Mouse (Mus musculus) intestine, embryonic 14.5 days (tissue): ENCODE results near the gene Slc50a1. TPM values are rescaled to one million over a fixed set of nuclear protein-coding genes. Genes with fewer than 3 reads are reported as not detected.

ENCODE experiments used
- ATAC-seq: fragments of 200-750 bp; cut with Nextera tagmentation; replicated peaks from 2 replicates; pipeline ENCODE4 v1.8.0; 2017; ENCODE audit warnings: low read depth, moderate number of reproducible peaks, moderate TSS enrichment, moderate library complexity; ENCODE audit not compliant: low FRiP score, low TSS enrichment
- DNase-seq: peaks from one replicate; pipeline ENCODE4 v3.0.0-alpha.2; 2018; ENCODE audit warnings: low spot score
- H3K27ac ChIP-seq: fragments of 300-500 bp; sonication (generic); 2 replicates; pipeline ENCODE4 v1.5.1; 2014; ENCODE audit warnings: low read depth, mild to moderate bottlenecking, control low read depth
- H3K27me3 ChIP-seq: fragments of 300-500 bp; sonication (generic); replicated peaks from 2 replicates; pipeline ENCODE4 v1.6.1; 2014; ENCODE audit warnings: low read length, control low read depth; ENCODE audit not compliant: control insufficient read depth, insufficient read depth
- H3K36me3 ChIP-seq: fragments of 300-500 bp; sonication (generic); 2 replicates; pipeline ENCODE4 v1.6.1; 2014; ENCODE audit warnings: low read length, control low read depth; ENCODE audit not compliant: control insufficient read depth, insufficient read depth
- H3K4me1 ChIP-seq: fragments of 300-500 bp; sonication (generic); replicated peaks from 2 replicates; pipeline ENCODE4 v1.6.1; 2014; ENCODE audit warnings: low read length, control low read depth, mixed read lengths; ENCODE audit not compliant: control insufficient read depth, insufficient read depth
- H3K4me2 ChIP-seq: fragments of 300-500 bp; sonication (generic); 2 replicates; pipeline ENCODE4 v1.6.1; 2014; ENCODE audit warnings: low read length
- H3K4me3 ChIP-seq: fragments of 300-500 bp; sonication (generic); 2 replicates; pipeline ENCODE4 v1.5.1; 2014; ENCODE audit warnings: low read depth, low read length, control low read depth, mixed read lengths
- H3K9ac ChIP-seq: fragments of 300-500 bp; sonication (generic); 2 replicates; pipeline ENCODE4 v1.6.1; 2014; ENCODE audit warnings: mild to moderate bottlenecking, low read length
- H3K9me3 ChIP-seq: fragments of 300-500 bp; sonication (generic); 2 replicates; pipeline ENCODE4 v1.6.1; 2016; ENCODE audit warnings: low read length, control low read depth; ENCODE audit not compliant: control insufficient read depth
- WGBS: fragments of 180-500 bp; shearing (Covaris S2); extraction: QIAGEN DNeasy Blood & Tissue Kit; methylation state at CpG from one replicate; pipeline ENCODE4 v1.1.7; 2014; 5-methylcytosine and 5-hydroxymethylcytosine counted together
- polyA plus RNA-seq: library from polyadenylated mRNA; unstranded; fragments of >200 nt; fragmentation: Nextera tagmentation; extraction: Ambion mirVana; gene quantifications from 2 replicates; pipeline ENCODE4 v1.2.1, GENCODE M21; 2014

Slc50a1 gene
- polyA plus RNA-seq, 1 experiment from 2014 or later = 64.7 TPM

- Histone ChIP-seq H3K4me2 (peak within 1 kb of the TSS; percentile 52), H3K4me1 (peaks cover 25% of the 10 kb centered on the region), H3K27ac (no peak within 1 kb of the TSS), H3K36me3 (no peaks in the 10 kb centered on the region), H3K9me3 (no peaks in the 10 kb centered on the region), H3K27me3 (0 out of 2 replicates have a peak, but pooled peaks cover 4% of the 10 kb centered on the region), H3K4me3 (peak within 1 kb of the TSS; percentile 28), H3K9ac (peak within 1 kb of the TSS; percentile 40; the same call in 1 of the 2 replicates)
- ATAC-seq (no peak), DNase-seq (no peak)
- WGBS = 20% methylated on average over 10 of the region's 10 CpGs
These were observed 41.5 kb downstream of the Slc50a1 start, which contains the start of gene Muc1 for GRCm38 (mm10) chr3:89228836-89229235. Gene Muc1 (plus strand): TSS chr3:89229057.

- no peaks in the 10 kb centered on the region for H3K9me3 ChIP-seq
- H3K27ac ChIP-seq = no peak overlapping the region
- under 1% methylated on average over 20 of the region's 20 CpGs for WGBS
- H3K4me2 ChIP-seq = peak overlapping the region; percentile 52
- H3K4me3 ChIP-seq = peak overlapping the region; percentile 28
- H3K27me3 ChIP-seq = 0 out of 2 replicates have a peak, but pooled peaks cover 4% of the 10 kb centered on the region
- ATAC-seq (peak; percentile 59), DNase-seq (peak; percentile 96)
- peaks cover 25% of the 10 kb centered on the region for H3K4me1 ChIP-seq
- no peaks in the 10 kb centered on the region for H3K36me3 ChIP-seq
- peak overlapping the region; percentile 40; the same call in 1 of the 2 replicates for H3K9ac ChIP-seq
These were observed 42.2 kb downstream of the Slc50a1 start for GRCm38 (mm10) chr3:89228180-89228549.

GRCm38 (mm10) chr3:89227307-89228179, 42.8 kb downstream of the Slc50a1 start:
- peak overlapping the region; percentile 42 for H3K9ac ChIP-seq
- WGBS = 4% methylated on average over 41 of the region's 41 CpGs
- DNase-seq (peak; percentile 88), ATAC-seq (peak; percentile 66)
- peaks cover 25% of the 10 kb centered on the region for H3K4me1 ChIP-seq
- H3K36me3 ChIP-seq = no peaks in the 10 kb centered on the region
- H3K4me2 ChIP-seq = peak overlapping the region; percentile 52
- H3K27ac ChIP-seq = peak overlapping the region; percentile 59
- no peaks in the 10 kb centered on the region for H3K9me3 ChIP-seq
- H3K4me3 ChIP-seq = peak overlapping the region; percentile 28
- H3K27me3 ChIP-seq = 0 out of 2 replicates have a peak, but pooled peaks cover 4% of the 10 kb centered on the region

- Histone ChIP-seq H3K9me3 (no peaks in the 10 kb centered on the region), H3K9ac (peak within 1 kb of the TSS; percentile 42)
- 3% methylated on average over 19 of the region's 21 CpGs for WGBS
These were observed 43.5 kb downstream of the Slc50a1 start, which contains the start of gene Mtx1 for GRCm38 (mm10) chr3:89226900-89227299. Gene Mtx1 (minus strand): TSS chr3:89227088.

DNA sequence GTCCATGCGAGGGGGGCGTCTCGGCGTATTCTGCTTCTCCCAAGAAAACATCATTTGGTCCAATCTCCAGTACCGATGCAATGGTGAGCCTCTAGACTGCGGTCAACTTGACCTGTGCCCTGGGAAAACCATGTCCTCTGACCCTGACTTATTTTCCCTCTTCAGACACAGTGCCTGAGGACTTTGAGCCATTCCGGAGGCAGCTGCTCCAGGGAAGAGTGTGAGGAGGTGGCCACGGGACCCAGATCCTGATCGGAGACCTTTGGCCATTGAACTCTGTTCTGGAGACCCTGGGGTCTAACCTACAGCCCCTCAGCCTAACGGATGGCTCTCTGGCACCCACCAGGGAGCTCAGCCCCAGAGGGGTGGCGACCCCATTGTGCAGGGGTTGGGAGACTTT, 44.0 kb downstream of the Slc50a1 start:
- H3K9me3 ChIP-seq = no peaks in the 10 kb centered on the region
- DNase-seq (no peak), ATAC-seq (no peak)
- 0 out of 2 replicates have a peak, but pooled peaks cover 4% of the 10 kb centered on the region for H3K27me3 ChIP-seq
- no peak overlapping the region for H3K4me3 ChIP-seq
- peaks cover 25% of the 10 kb centered on the region for H3K4me1 ChIP-seq
- H3K4me2 ChIP-seq = peak overlapping the region; percentile 52
- no peaks in the 10 kb centered on the region for H3K36me3 ChIP-seq
- peak overlapping the region; percentile 42; the same call in 1 of the 2 replicates for H3K9ac ChIP-seq
- WGBS = 35% methylated on average over 11 of the region's 11 CpGs
- no peak overlapping the region for H3K27ac ChIP-seq

More at GRCm38 (mm10) chr3:89226900-89227299, 43.5 kb downstream of the Slc50a1 start, which contains the start of gene Mtx1:
- DNase-seq (no peak), ATAC-seq (0 out of 2 replicates have a peak, but pooled peaks have one; percentile 1)
- peak within 1 kb of the TSS; percentile 52 for H3K4me2 ChIP-seq
- 0 out of 2 replicates have a peak, but pooled peaks cover 4% of the 10 kb centered on the region for H3K27me3 ChIP-seq
- H3K4me3 ChIP-seq = peak within 1 kb of the TSS; percentile 28
- peaks cover 25% of the 10 kb centered on the region for H3K4me1 ChIP-seq
- peak within 1 kb of the TSS; percentile 59 for H3K27ac ChIP-seq
- no peaks in the 10 kb centered on the region for H3K36me3 ChIP-seq

DNA sequence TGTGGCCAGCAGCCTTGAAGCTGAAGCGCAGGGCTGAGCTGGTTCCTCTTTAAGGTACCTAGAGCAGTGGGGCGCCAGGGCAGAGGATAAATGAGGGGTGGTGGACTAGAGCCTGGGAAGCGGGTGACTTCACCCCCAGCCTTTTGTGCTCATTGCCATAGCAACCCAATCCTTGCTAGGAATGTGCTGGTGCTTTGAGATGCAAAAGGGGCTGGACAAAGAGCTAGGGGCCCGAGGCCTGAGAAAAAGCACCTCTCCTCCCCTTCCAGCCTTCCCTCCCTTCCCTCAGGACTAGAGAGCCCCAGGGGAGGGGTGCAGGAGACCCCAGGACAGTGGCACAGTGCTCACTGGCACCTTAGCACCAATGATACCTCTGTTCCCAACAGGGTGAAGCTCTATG, 44.5 kb downstream of the Slc50a1 start:
- Histone ChIP-seq H3K9me3 (no peaks in the 10 kb centered on the region), H3K27me3 (0 out of 2 replicates have a peak, but pooled peaks cover 4% of the 10 kb centered on the region), H3K4me1 (peaks cover 25% of the 10 kb centered on the region), H3K9ac (0 out of 2 replicates have a peak overlapping the region, but pooled peaks have one; percentile 42), H3K27ac (no peak overlapping the region), H3K36me3 (no peaks in the 10 kb centered on the region), H3K4me2 (peak overlapping the region; percentile 52; the same call in 1 of the 2 replicates), H3K4me3 (no peak overlapping the region)
- 51% methylated on average over 4 of the region's 4 CpGs for WGBS
- DNase-seq = no peak
- ATAC-seq = no peak

GRCm38 (mm10) chr3:89225321-89225815, 45.0 kb downstream of the Slc50a1 start:
- Histone ChIP-seq H3K4me3 (no peak overlapping the region), H3K27ac (no peak overlapping the region), H3K36me3 (no peaks in the 10 kb centered on the region)

DNA sequence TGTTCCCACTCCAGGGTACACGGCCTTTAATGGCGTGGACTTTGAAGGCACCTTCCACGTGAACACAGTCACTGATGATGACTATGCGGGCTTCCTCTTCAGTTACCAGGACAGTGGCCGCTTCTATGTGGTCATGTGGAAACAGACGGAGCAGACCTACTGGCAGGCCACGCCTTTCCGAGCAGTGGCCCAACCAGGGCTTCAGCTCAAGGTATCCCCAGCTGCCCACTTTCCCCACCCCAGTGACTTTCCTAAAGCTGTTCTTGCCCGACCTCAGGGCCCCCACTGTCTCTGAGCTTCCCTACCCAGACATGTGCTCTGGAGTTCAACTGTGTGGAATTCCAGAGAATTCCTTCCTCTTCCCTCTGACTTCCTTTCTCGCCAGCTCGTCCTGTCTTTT, 45.6 kb downstream of the Slc50a1 start:
- peaks cover 25% of the 10 kb centered on the region for H3K4me1 ChIP-seq
- no peaks in the 10 kb centered on the region for H3K36me3 ChIP-seq
- no peak overlapping the region for H3K9ac ChIP-seq
- ATAC-seq (no peak), DNase-seq (no peak)
- 73% methylated on average over 11 of the region's 11 CpGs for WGBS
- H3K4me2 ChIP-seq = no peak overlapping the region
- H3K4me3 ChIP-seq = no peak overlapping the region
- H3K27me3 ChIP-seq = 0 out of 2 replicates have a peak, but pooled peaks cover 4% of the 10 kb centered on the region
- no peak overlapping the region for H3K27ac ChIP-seq
- H3K9me3 ChIP-seq = no peaks in the 10 kb centered on the region

More at GRCm38 (mm10) chr3:89225321-89225815, 45.0 kb downstream of the Slc50a1 start:
- Histone ChIP-seq H3K9me3 (no peaks in the 10 kb centered on the region), H3K9ac (no peak overlapping the region), H3K4me1 (peaks cover 25% of the 10 kb centered on the region), H3K4me2 (no peak overlapping the region), H3K27me3 (0 out of 2 replicates have a peak, but pooled peaks cover 4% of the 10 kb centered on the region)
- 64% methylated on average over 12 of the region's 12 CpGs for WGBS
- ATAC-seq (no peak), DNase-seq (no peak)
